Mouse (Mus musculus): ENCODE results near the gene Gm4969.

DNA sequence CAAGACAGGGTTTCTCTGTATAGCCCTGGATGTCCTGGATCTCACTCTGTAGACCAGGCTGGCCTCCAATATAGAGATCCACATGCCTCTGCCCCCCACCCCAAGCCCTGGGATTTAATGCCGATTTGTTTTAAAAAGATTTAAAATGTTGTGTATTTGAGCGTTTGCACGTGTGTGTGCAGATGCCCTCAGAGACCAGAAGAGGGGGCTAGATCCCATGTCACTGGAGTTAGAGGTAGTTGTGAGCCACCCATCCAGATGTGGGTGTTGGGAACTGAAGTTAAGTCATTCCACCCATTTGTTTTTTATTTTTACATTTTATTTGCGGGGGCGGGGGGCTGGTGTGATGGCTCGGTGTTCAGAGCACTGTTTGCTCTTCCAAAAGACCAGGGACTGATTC lies 43.7 kb downstream of the Gm4969 start:
- TF ChIP-seq POLR2A (IDR thresholded peaks at IDR 0.05; ENCODE audit: borderline replicate concordance, extremely low read depth, insufficient read depth, insufficient read length, poor library complexity, severe bottlenecking) = no peak
- no peak for TF ChIP-seq CTCF (IDR thresholded peaks at IDR 0.05; ENCODE audit: borderline replicate concordance, extremely low read depth, insufficient read depth, insufficient read length)

Measured in brain, embryonic 14.5 days (tissue).